Mouse (Mus musculus) brain, embryonic 14.5 days (tissue): Measurements from ENCODE around the gene Exo5.

Experiments
- CTCF ChIP-seq: fragments of 200-500 bp; IDR thresholded peaks from 2 replicates; pipeline ENCODE4 v1.5.1; 2012; ENCODE audit warnings: inconsistent platforms, mild to moderate bottlenecking, moderate library complexity, borderline replicate concordance; ENCODE audit not compliant: insufficient read depth, insufficient read length; ENCODE audit errors: extremely low read depth
- POLR2A ChIP-seq: fragments of 200-500 bp; IDR thresholded peaks from 2 replicates; pipeline ENCODE4 v1.6.1; 2012; ENCODE audit warnings: mild to moderate bottlenecking, inconsistent platforms, borderline replicate concordance; ENCODE audit not compliant: poor library complexity, insufficient read depth, insufficient read length, severe bottlenecking; ENCODE audit errors: extremely low read depth

DNA sequence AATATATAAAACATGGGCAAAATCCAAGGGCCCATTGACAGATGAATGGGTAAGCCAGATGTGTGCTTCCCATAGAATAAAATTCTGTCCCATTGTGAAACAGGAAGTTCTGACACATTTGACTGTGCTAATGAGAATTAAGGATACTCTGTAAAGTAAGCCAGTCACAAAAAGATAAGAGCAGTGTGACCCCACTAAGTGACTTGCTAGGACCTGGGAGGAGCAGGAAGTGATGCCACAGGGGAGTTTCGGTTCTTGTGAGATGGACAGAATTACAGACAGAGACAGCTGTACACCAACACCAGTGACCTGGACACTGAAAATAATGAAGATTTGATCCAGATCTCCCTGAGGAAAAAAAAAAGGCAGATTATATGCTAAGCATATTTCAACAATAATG lies 11.0 kb downstream of the Exo5 start:
- TF ChIP-seq POLR2A (no peak), CTCF (no peak)
